Mouse (Mus musculus): Measurements from ENCODE around the gene Alg14.

DNA sequence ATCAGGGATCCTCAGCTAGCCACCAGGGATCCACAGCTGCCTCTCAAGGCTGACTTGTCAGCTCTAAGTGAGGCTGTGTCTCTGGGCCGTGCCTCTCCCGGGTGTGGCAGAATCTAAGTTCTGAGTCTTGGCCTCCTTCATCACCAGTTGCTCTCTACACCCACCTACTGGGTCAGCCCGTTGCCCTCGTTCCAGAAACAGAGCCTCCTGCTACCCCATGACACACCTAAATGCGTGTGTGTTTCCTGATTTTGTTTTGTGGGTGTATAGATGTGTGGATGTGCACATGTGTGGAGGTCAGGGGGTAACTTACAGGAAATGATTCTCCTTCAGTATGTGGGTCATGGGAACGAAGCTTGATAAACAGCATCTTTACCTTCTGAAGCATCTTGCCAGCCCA, 20.9 kb downstream of the Alg14 start:
- TF ChIP-seq CTCF (IDR thresholded peaks at IDR 0.05; ENCODE audit: control insufficient read depth, insufficient read depth, insufficient read length) = no peak
- TF ChIP-seq MYOG (IDR thresholded peaks at IDR 0.05; ENCODE audit: control insufficient read depth, extremely low read depth, insufficient read length) = no peak

All from C2C12 (cell line).